Mouse (Mus musculus) neural tube, embryonic 14.5 days (tissue): ENCODE measurements around the gene Dkkl1. TPM values are rescaled to one million over a fixed set of nuclear protein-coding genes. Genes with fewer than 3 reads are reported as not detected.

Experiments
- ATAC-seq: fragments of 200-750 bp; cut with Nextera tagmentation; 2 replicates; pipeline ENCODE4 v1.8.0; 2017; ENCODE audit warnings: low read depth, mild to moderate bottlenecking, moderate TSS enrichment, moderate library complexity
- H3K27ac ChIP-seq: fragments of 300-500 bp; sonication (generic); 2 replicates; pipeline ENCODE4 v1.5.1; 2014; ENCODE audit warnings: low read depth, mild to moderate bottlenecking, control low read depth, low read length, moderate library complexity, mixed read lengths
- H3K27me3 ChIP-seq: fragments of 300-500 bp; sonication (generic); 2 replicates; pipeline ENCODE4 v1.6.1; 2014; ENCODE audit warnings: low read length; ENCODE audit not compliant: control insufficient read depth, insufficient read depth
- H3K36me3 ChIP-seq: fragments of 300-500 bp; sonication (generic); 2 replicates; pipeline ENCODE4 v1.6.1; 2014; ENCODE audit warnings: low read length, mixed read lengths; ENCODE audit not compliant: control insufficient read depth, insufficient read depth
- H3K4me1 ChIP-seq: fragments of 300-500 bp; sonication (generic); 2 replicates; pipeline ENCODE4 v1.6.1; 2014; ENCODE audit warnings: low read length; ENCODE audit not compliant: control insufficient read depth, insufficient read depth
- H3K4me2 ChIP-seq: fragments of 300-500 bp; sonication (generic); 2 replicates; pipeline ENCODE4 v1.6.1; 2014; ENCODE audit warnings: mild to moderate bottlenecking, low read depth, low read length, control low read depth
- H3K4me3 ChIP-seq: fragments of 300-500 bp; sonication (generic); 2 replicates; pipeline ENCODE4 v1.5.1; 2014; ENCODE audit warnings: low read depth, low read length, control low read depth, mixed read lengths
- H3K9ac ChIP-seq: fragments of 300-500 bp; sonication (generic); replicated peaks from 2 replicates; pipeline ENCODE4 v1.6.1; 2014; ENCODE audit warnings: low read depth, mild to moderate bottlenecking, control low read depth, low read length, mixed read lengths
- H3K9me3 ChIP-seq: fragments of 300-500 bp; sonication (generic); 2 replicates; pipeline ENCODE4 v1.6.1; 2016; ENCODE audit warnings: low read length; ENCODE audit not compliant: control insufficient read depth
- WGBS: fragments of 180-500 bp; shearing (Covaris S2); extraction: QIAGEN DNeasy Blood & Tissue Kit; methylation state at CpG from one replicate; pipeline ENCODE4 v1.1.7; 2014; 5-methylcytosine and 5-hydroxymethylcytosine counted together
- polyA plus RNA-seq: library from polyadenylated mRNA; unstranded; fragments of >200 nt; fragmentation: Nextera tagmentation; extraction: Ambion mirVana; gene quantifications from 2 replicates; pipeline ENCODE4 v1.2.1, GENCODE M21; 2014

The Dkkl1 gene
- polyA plus RNA-seq, 1 experiment from 2014 or later, result 11.8 TPM

DNA sequence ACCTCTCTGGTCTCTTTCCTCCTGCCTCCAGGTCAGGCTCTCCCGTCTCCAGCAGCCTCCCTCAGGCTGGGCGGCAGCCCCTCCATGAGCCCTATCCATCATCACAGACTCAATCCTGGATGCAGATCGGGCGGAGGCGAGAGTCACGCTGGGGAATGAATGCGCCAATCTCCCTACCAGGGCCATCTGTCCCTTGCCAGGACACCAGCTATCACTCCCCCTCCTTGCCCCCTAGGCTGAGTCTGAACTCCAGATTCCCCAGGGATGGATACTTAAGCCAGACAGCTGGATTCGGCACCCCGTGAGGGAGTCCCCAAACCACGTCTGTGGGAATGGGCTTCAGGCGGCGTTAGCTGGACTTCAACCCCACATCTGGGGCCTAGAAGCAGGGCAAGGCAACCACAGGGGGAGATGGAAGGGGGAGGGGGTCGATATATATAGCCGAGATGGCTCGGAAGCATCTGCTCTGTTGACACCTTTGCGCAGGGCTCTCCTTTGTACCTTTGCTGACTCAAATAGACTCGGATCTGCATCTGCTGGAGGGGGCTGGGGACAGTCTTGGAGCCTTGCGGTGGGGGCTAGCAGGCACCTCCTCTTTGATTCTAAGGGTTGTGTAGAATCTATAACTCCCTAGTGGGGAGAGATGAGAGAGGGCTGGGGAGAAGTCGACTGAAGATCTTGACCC is 44.0 kb downstream of the Dkkl1 start:
- WGBS, result 5% methylated on average over 19 of the region's 19 CpGs
- H3K4me2 ChIP-seq, result peak overlapping the region; percentile 11; the same call in 1 of the 2 replicates
- no peak overlapping the region for H3K9ac ChIP-seq
- peaks cover 58% of the 10 kb centered on the region for H3K27me3 ChIP-seq
- H3K27ac ChIP-seq, result no peak overlapping the region
- no peaks in the 10 kb centered on the region for H3K9me3 ChIP-seq
- no peak for ATAC-seq
- H3K36me3 ChIP-seq, result no peaks in the 10 kb centered on the region
- H3K4me3 ChIP-seq, result no peak overlapping the region
- H3K4me1 ChIP-seq, result no peaks in the 10 kb centered on the region

DNA sequence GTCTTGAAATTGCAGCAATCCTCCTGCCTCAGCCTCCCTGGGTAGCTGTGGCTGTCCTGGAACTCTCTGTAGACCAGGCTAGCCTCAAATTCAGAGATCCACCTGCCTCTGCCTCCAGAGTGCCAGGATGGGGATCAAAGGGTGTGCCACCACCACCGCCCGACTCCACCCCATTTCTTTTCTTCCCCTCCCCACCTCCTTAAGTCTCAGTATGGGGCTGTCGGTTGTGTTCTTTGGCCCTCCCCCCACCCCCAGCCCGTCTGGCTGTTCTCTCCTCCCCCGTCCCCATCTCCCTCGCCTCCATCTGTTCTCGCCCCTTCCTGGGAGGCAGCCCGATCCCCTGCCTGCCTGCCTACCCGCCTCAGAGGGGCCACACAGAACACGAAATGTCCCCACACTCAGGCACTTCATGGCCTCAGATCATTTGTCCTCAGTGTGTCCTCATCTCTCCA is 45.0 kb downstream of the Dkkl1 start:
- no peaks in the 10 kb centered on the region for H3K9me3 ChIP-seq
- no peaks in the 10 kb centered on the region for H3K36me3 ChIP-seq
- no peak for ATAC-seq
- no peaks in the 10 kb centered on the region for H3K4me1 ChIP-seq
- peaks cover 58% of the 10 kb centered on the region for H3K27me3 ChIP-seq
- no peak overlapping the region for H3K4me3 ChIP-seq
- no peak overlapping the region for H3K9ac ChIP-seq
- H3K4me2 ChIP-seq, result no peak overlapping the region
- no peak overlapping the region for H3K27ac ChIP-seq
- 25% methylated on average over 10 of the region's 10 CpGs for WGBS

DNA sequence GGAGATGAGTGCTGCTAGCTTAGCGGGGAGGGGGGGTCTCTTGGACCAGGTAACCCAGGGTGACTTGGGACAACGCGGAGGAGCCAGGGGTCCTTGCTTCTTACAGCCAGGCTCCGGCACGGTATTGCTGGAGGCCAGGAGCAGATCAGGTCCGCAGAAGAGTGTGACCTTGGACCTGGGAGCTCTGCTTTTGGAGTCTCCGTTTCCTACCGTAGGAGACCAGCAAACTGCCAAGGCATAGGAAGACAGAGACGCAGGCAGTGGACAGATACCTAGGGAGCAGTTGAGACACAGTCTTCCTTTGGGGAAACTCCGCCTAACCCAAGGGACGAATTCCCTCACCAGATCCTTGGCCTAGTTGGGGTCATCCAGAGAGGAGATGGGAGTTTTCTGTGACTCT is 46.2 kb downstream of the Dkkl1 start:
- Histone ChIP-seq H3K9me3 (no peaks in the 10 kb centered on the region), H3K27me3 (peaks cover 58% of the 10 kb centered on the region), H3K4me1 (no peaks in the 10 kb centered on the region), H3K4me3 (no peak overlapping the region), H3K36me3 (no peaks in the 10 kb centered on the region), H3K4me2 (no peak overlapping the region), H3K9ac (no peak overlapping the region), H3K27ac (no peak overlapping the region)
- ATAC-seq, result no peak
- 49% methylated on average over 11 of the region's 11 CpGs for WGBS

- WGBS, result 68% methylated on average over 5 of the region's 5 CpGs
- H3K4me1 ChIP-seq, result no peaks in the 10 kb centered on the region
- H3K27me3 ChIP-seq, result peaks cover 58% of the 10 kb centered on the region
- H3K27ac ChIP-seq, result no peak overlapping the region
- no peak overlapping the region for H3K9ac ChIP-seq
- H3K4me2 ChIP-seq, result no peak overlapping the region
- H3K36me3 ChIP-seq, result 0 out of 2 replicates have a peak, but pooled peaks cover 2% of the 10 kb centered on the region
- H3K4me3 ChIP-seq, result no peak overlapping the region
- no peak for ATAC-seq
- no peaks in the 10 kb centered on the region for H3K9me3 ChIP-seq
Observed at GRCm38 (mm10) chr7:45164833-45165232, 47.1 kb downstream of the Dkkl1 start.

DNA sequence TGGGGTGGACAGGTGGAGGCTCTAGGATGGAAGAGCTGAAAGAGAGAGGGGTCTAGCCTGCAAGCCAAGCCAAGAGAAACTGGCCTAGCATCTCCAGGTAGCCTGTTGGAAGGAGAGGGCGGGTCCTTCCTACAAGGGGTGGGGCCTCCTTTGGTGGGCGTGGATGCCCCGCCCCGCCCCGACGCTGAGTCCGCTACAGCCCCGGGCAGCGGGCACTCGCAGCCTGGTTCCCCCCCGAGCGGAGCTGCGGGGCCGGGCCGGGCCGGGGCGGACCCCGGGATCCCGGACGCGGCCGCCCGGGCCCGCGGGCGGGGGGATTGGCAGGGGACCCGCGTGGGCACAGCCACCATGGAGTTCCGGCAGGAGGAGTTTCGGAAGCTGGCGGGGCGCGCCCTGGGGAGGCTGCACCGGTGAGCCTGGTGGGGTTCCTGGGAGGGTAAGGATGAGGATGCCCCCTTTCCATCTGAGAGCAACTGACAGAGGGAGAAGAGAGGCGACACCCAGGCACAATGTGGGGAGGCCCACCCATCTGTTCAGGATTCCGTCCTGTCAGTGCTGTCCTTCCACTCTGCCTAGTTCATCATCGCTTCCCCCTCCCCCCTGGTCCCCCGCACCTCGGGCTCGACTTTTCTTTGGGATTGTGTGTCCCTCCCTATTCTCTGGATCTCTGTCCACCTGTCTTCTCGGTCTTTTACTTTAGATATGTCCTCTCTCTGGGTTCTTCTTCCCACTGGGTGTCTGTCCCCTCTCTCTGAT is 48.0 kb downstream of the Dkkl1 start, which contains the start of gene Slc17a7:
TSS of gene Slc17a7 (plus strand) at position 215 of the 756 bp plus-strand sequence.
- peak within 1 kb of the TSS; percentile 59 for H3K4me2 ChIP-seq
- H3K4me3 ChIP-seq, result peak within 1 kb of the TSS; percentile 29
- H3K27me3 ChIP-seq, result peaks cover 49% of the 10 kb centered on the region
- no peaks in the 10 kb centered on the region for H3K4me1 ChIP-seq
- no peak within 1 kb of the TSS for H3K27ac ChIP-seq
- no peak within 1 kb of the TSS; the same call in 1 of the 2 replicates for H3K9ac ChIP-seq
- ATAC-seq, result no peak
- WGBS, result 3% methylated on average over 26 of the region's 41 CpGs
- no peaks in the 10 kb centered on the region for H3K9me3 ChIP-seq
- 0 out of 2 replicates have a peak, but pooled peaks cover 7% of the 10 kb centered on the region for H3K36me3 ChIP-seq

GRCm38 (mm10) chr7:45162996-45163615 is 48.8 kb downstream of the Dkkl1 start:
- Histone ChIP-seq H3K4me2 (no peak overlapping the region), H3K27me3 (peaks cover 41% of the 10 kb centered on the region), H3K9me3 (no peaks in the 10 kb centered on the region), H3K27ac (no peak overlapping the region), H3K4me3 (no peak overlapping the region), H3K4me1 (no peaks in the 10 kb centered on the region), H3K9ac (no peak overlapping the region), H3K36me3 (0 out of 2 replicates have a peak, but pooled peaks cover 14% of the 10 kb centered on the region)
- no peak for ATAC-seq
- WGBS, result 68% methylated on average over 9 of the region's 9 CpGs

DNA sequence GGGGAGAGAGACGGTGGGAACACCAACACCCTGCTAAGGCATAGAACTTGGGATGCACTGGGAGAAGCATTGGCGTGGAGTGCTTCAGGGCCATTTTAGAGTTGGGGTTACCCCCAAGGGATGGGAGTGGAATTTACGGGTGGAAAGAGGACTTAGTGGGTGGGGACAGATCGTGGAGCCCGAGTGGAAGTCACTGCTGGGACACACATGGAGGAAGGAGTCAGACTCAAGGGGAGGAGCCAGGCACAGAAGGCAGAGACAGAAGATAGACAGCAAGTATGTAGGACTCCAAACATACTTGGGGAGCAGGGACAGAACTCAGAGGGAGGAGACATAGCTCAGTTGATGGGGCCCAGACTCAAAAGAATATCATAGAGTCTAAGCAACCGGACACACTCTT is 49.4 kb downstream of the Dkkl1 start:
- Histone ChIP-seq H3K4me1 (no peaks in the 10 kb centered on the region), H3K4me3 (peak overlapping the region; percentile 27), H3K27me3 (peaks cover 37% of the 10 kb centered on the region), H3K36me3 (0 out of 2 replicates have a peak, but pooled peaks cover 18% of the 10 kb centered on the region), H3K27ac (no peak overlapping the region), H3K9me3 (no peaks in the 10 kb centered on the region), H3K9ac (0 out of 2 replicates have a peak overlapping the region, but pooled peaks have one; percentile 11), H3K4me2 (peak overlapping the region; percentile 59)
- WGBS, result 25% methylated on average over 6 of the region's 6 CpGs
- no peak for ATAC-seq

- Histone ChIP-seq H3K36me3 (0 out of 2 replicates have a peak, but pooled peaks cover 18% of the 10 kb centered on the region), H3K4me2 (peak overlapping the region; percentile 59), H3K9ac (0 out of 2 replicates have a peak overlapping the region, but pooled peaks have one; percentile 11), H3K27me3 (peaks cover 36% of the 10 kb centered on the region), H3K27ac (no peak overlapping the region), H3K9me3 (no peaks in the 10 kb centered on the region), H3K4me1 (no peaks in the 10 kb centered on the region), H3K4me3 (peak overlapping the region; percentile 27)
- 4% methylated on average over 35 of the region's 35 CpGs for WGBS
- peak; percentile 87 for ATAC-seq
Observed at GRCm38 (mm10) chr7:45161612-45162473, 50.1 kb downstream of the Dkkl1 start.
